Mouse (Mus musculus): ENCODE results near the gene Wwox.

DNA sequence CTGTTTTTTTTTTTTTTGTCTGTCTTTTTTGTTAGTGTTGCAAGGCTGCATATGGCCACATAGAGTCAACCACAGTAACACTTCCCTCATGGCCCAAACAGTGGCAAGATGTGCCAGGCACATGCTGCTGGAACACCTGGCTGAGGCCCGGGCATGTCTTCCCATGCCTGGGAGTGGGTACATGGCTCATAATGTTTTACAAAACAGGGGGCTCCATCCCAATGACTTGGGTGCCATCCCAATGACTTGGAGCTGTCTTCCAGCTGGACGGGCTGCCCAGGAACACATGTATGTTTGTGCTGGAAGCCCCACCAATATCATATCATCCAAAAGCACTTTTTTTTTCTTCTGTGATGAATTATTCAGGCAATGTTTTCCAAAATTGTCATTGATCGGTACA lies 329.1 kb downstream of the Wwox start:
- TF ChIP-seq CTCF (IDR thresholded peaks at IDR 0.05; ENCODE audit: control insufficient read depth, insufficient read depth, insufficient replicate concordance, low read depth, low read length) = no peak
- no peak for TF ChIP-seq POLR2A (IDR thresholded peaks at IDR 0.05; ENCODE audit: control insufficient read depth, low read depth, low read length)
